Comparison of ENCODE assay signal across 7 mouse cellular contexts in genomic region chr12:108554120-108554841, GRCm38 (mm10). TPM values are rescaled to one million over a fixed set of nuclear protein-coding genes. Genes with fewer than 3 reads are reported as not detected.
DNase-seq lines count a peak whose midpoint lies in the region; ATAC-seq lines count a peak whose summit lies in the region.

Gene Evl, plus strand, starts transcription at chr12:108554720.

- 1% methylated on average over 34 of the region's 50 CpGs for WGBS in embryonic facial prominence, embryonic 13.5 days
- WGBS in limb, embryonic 11.5 days = under 1% methylated on average over 49 of the region's 50 CpGs
- under 1% methylated on average over 50 of the region's 50 CpGs for WGBS in midbrain, embryonic 13.5 days

- H3K27ac ChIP-seq in embryonic facial prominence, embryonic 13.5 days = peak within 1 kb of the TSS; percentile 92
- peak within 1 kb of the TSS; percentile 73 for H3K27ac ChIP-seq in limb, embryonic 11.5 days (replicated peaks; ENCODE audit: low read depth, low read length)
- peak within 1 kb of the TSS; percentile 95 for H3K27ac ChIP-seq in midbrain, embryonic 13.5 days

- peak within 1 kb of the TSS; percentile 70 for H3K4me2 ChIP-seq in embryonic facial prominence, embryonic 13.5 days
- peak within 1 kb of the TSS; percentile 67 for H3K4me2 ChIP-seq in limb, embryonic 11.5 days (ENCODE audit: low read depth, severe bottlenecking)
- peak within 1 kb of the TSS; percentile 83 for H3K4me2 ChIP-seq in midbrain, embryonic 13.5 days (replicated peaks)

- peak within 1 kb of the TSS; percentile 99 for H3K4me3 ChIP-seq in embryonic facial prominence, embryonic 13.5 days
- H3K4me3 ChIP-seq in limb, embryonic 11.5 days (ENCODE audit: low read depth, low read length) = peak within 1 kb of the TSS; percentile 94
- H3K4me3 ChIP-seq in midbrain, embryonic 13.5 days (replicated peaks) = peak within 1 kb of the TSS; percentile 91

- H3K27me3 ChIP-seq in embryonic facial prominence, embryonic 13.5 days = no peaks in the 10 kb centered on the region
- H3K27me3 ChIP-seq in limb, embryonic 11.5 days (ENCODE audit: control insufficient read depth, insufficient read depth, low read length) = no peaks in the 10 kb centered on the region
- no peaks in the 10 kb centered on the region for H3K27me3 ChIP-seq in midbrain, embryonic 13.5 days

- no peaks in the 10 kb centered on the region for H3K36me3 ChIP-seq in embryonic facial prominence, embryonic 13.5 days
- H3K36me3 ChIP-seq in limb, embryonic 11.5 days (ENCODE audit: control insufficient read depth, insufficient read depth, low read length) = no peaks in the 10 kb centered on the region
- no peaks in the 10 kb centered on the region for H3K36me3 ChIP-seq in midbrain, embryonic 13.5 days

- no peaks in the 10 kb centered on the region for H3K9me3 ChIP-seq in embryonic facial prominence, embryonic 13.5 days
- H3K9me3 ChIP-seq in limb, embryonic 11.5 days (ENCODE audit: control insufficient read depth, low read length) = no peaks in the 10 kb centered on the region
- no peaks in the 10 kb centered on the region for H3K9me3 ChIP-seq in midbrain, embryonic 13.5 days

- ATAC-seq in embryonic facial prominence, embryonic 13.5 days (ENCODE audit: insufficient number of reproducible peaks, insufficient read depth, low FRiP score, low TSS enrichment, low read depth) = peak; percentile 92
- peak; percentile 90 for ATAC-seq in limb, embryonic 11.5 days (ENCODE audit: insufficient number of reproducible peaks, low FRiP score, low TSS enrichment, low read depth)
- ATAC-seq in midbrain, embryonic 13.5 days = peak; percentile 84

- peak; percentile 71 to 84 for DNase-seq in adrenal gland, postnatal 4 days (ENCODE audit: low spot score in 2 of 2)
- peak; percentile 80 to 82 for DNase-seq in heart, adult 18-20 months
- peak; percentile 80 for DNase-seq in kidney, adult 18-20 months
- DNase-seq in limb, embryonic 11.5 days (ENCODE audit: low spot score) = peak; percentile 98
- peak; percentile 29 to 76 for DNase-seq in spleen, postnatal 10 days (ENCODE audit: low spot score in 2 of 2)

- H3K4me1 ChIP-seq in embryonic facial prominence, embryonic 13.5 days = peaks cover 44% of the 10 kb centered on the region
- peaks cover 11% of the 10 kb centered on the region; the same call in 1 of the 2 replicates for H3K4me1 ChIP-seq in limb, embryonic 11.5 days (ENCODE audit: control insufficient read depth, insufficient read depth, low read length)
- peaks cover 49% of the 10 kb centered on the region for H3K4me1 ChIP-seq in midbrain, embryonic 13.5 days (replicated peaks)

- H3K9ac ChIP-seq in embryonic facial prominence, embryonic 13.5 days = peak within 1 kb of the TSS; percentile 97
- peak within 1 kb of the TSS; percentile 95 for H3K9ac ChIP-seq in limb, embryonic 11.5 days (ENCODE audit: low read length)
- H3K9ac ChIP-seq in midbrain, embryonic 13.5 days (replicated peaks) = peak within 1 kb of the TSS; percentile 99

RNA-seq across cellular contexts. Expression of gene Evl, which starts in this region (rescaled TPM):
- total RNA-seq in adrenal gland, postnatal 4 days (2021) = 100 to 1,000 TPM; 123 to 135 TPM
- polyA plus RNA-seq in embryonic facial prominence, embryonic 13.5 days (2015; fragmentation: Nextera tagmentation; extraction: Ambion mirVana) = 75.4 and 79.3 TPM in 2 replicates
- total RNA-seq in heart, adult 18-20 months (2021) = 10 to 100 TPM; 30.3 to 40.5 TPM
- polyA plus RNA-seq in limb, embryonic 11.5 days (2014; fragmentation: Nextera tagmentation; extraction: Ambion mirVana) = 80.0 and 84.3 TPM in 2 replicates
- polyA plus RNA-seq in midbrain, embryonic 13.5 days (2015; fragmentation: Nextera tagmentation; extraction: Ambion mirVana) = 200 and 204 TPM in 2 replicates

Comparison
In these comparisons a context has a peak if more than half of its experiments do, and no peak if none do; other contexts are left out.
1. Peak in every context shown above with its lines: DNase-seq, ATAC-seq, H3K4me3 ChIP-seq and H3K27ac ChIP-seq.